Mouse (Mus musculus): ENCODE data around the gene Axdnd1. TPM values are rescaled to one million over a fixed set of nuclear protein-coding genes. Genes with fewer than 3 reads are reported as not detected.

The Axdnd1 gene
- total and polyA plus RNA-seq, 2 experiments from 2014 or later, result 0.52 to 0.56 TPM

DNA sequence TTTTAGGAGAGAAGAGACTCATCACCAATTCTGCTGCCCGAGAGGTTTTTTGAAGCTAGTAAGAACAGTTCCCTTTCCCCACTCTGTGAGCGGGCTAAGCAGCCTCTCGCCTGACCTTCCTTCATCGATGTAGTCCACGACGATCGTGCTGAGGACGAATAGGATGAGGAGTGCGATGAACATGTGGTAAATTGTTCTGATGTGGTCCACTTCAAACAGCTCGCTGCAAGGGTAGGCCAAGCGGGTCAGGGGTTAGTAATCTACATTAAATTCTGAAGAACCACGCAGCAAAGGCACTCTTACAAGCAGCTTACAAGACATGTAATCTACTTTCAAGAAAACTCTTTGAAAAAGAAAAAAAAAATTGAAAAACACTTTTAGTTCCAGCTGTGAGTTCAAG, 21.3 kb upstream of the Axdnd1 start:
- no peak for TF ChIP-seq CTCF (IDR thresholded peaks at IDR 0.05; ENCODE audit: low read depth)
- no peaks in the 10 kb centered on the region for H3K9me3 ChIP-seq (ENCODE audit: low read length)
- 0 out of 2 replicates have a peak, but pooled peaks cover 17% of the 10 kb centered on the region for H3K36me3 ChIP-seq (ENCODE audit: insufficient read depth)
- 93% methylated on average over 12 of the region's 12 CpGs for WGBS
- ATAC-seq (no peak), DNase-seq (no peak)
- no peak overlapping the region for H3K4me3 ChIP-seq (ENCODE audit: low read depth, low read length)
- no peak overlapping the region for H3K27ac ChIP-seq (ENCODE audit: low read depth, low read length)
- H3K4me1 ChIP-seq (ENCODE audit: insufficient read depth), result no peaks in the 10 kb centered on the region
- H3K27me3 ChIP-seq (ENCODE audit: insufficient read depth, low read length), result no peaks in the 10 kb centered on the region
- no peak overlapping the region for H3K9ac ChIP-seq
- no peak overlapping the region for H3K4me2 ChIP-seq (ENCODE audit: low read depth)

DNA sequence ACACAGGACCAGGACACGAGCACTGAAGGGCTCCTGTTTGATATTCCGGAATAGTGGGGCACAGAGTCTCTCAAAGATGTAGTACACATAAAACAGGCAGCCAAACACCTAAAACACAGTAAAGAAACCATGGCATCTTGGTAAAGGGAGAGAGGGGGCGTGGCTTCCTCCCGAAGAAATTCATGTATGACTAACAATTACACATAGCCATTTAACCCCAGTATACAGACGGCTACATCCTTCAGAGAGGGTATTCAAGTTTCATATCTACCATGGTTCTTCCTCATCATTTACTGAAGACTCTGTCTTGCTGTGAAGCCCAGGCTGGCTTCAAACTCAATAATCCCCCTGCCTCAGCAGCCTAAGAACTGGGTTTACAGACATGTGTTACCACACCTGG, 16.8 kb upstream of the Axdnd1 start:
- H3K4me3 ChIP-seq (ENCODE audit: low read depth, low read length), result no peak overlapping the region
- H3K4me1 ChIP-seq (ENCODE audit: insufficient read depth), result no peaks in the 10 kb centered on the region
- no peak for TF ChIP-seq CTCF (IDR thresholded peaks at IDR 0.05; ENCODE audit: low read depth)
- peaks cover 22% of the 10 kb centered on the region for H3K36me3 ChIP-seq (ENCODE audit: insufficient read depth)
- WGBS, result 92% methylated on average over 5 of the region's 5 CpGs
- no peak overlapping the region for H3K27ac ChIP-seq (ENCODE audit: low read depth, low read length)
- H3K27me3 ChIP-seq (ENCODE audit: insufficient read depth, low read length), result no peaks in the 10 kb centered on the region
- no peak overlapping the region for H3K9ac ChIP-seq
- DNase-seq (no peak), ATAC-seq (no peak)
- no peaks in the 10 kb centered on the region for H3K9me3 ChIP-seq (ENCODE audit: low read length)
- H3K4me2 ChIP-seq (ENCODE audit: low read depth), result no peak overlapping the region

GRCm38 (mm10) chr1:156437016-156437708, 16.2 kb upstream of the Axdnd1 start:
- no peak for ATAC-seq
- 97% methylated on average over 8 of the region's 8 CpGs for WGBS
- Histone ChIP-seq H3K4me1 (ENCODE audit: insufficient read depth) (no peaks in the 10 kb centered on the region), H3K9ac (no peak overlapping the region), H3K27me3 (ENCODE audit: insufficient read depth, low read length) (no peaks in the 10 kb centered on the region), H3K9me3 (ENCODE audit: low read length) (no peaks in the 10 kb centered on the region), H3K27ac (ENCODE audit: low read depth, low read length) (no peak overlapping the region), H3K36me3 (ENCODE audit: insufficient read depth) (peaks cover 27% of the 10 kb centered on the region), H3K4me2 (ENCODE audit: low read depth) (no peak overlapping the region), H3K4me3 (ENCODE audit: low read depth, low read length) (no peak overlapping the region)
- no peak for TF ChIP-seq CTCF (IDR thresholded peaks at IDR 0.05; ENCODE audit: low read depth)
- DNase-seq, result no peak

DNA sequence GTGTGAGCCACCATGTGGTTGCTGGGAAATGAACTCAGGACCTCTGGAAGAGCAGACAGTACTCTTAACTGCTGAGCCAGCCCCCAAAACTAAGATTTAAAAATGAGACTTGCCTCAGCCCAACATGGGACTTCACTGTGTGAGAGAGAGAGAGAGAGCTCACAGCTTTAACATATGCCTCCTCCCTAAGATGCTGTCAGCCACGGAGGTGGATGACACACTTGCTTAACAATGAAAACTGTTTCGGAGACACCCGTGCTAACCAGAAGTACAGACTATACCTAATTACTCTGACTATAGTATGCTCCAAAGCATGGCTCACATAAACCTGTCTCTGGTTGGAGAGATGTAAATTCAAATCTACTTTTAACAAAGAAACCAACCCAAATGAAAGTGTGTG, 12.5 kb upstream of the Axdnd1 start:
- TF ChIP-seq CTCF (IDR thresholded peaks at IDR 0.05; ENCODE audit: low read depth), result no peak
- H3K27ac ChIP-seq (ENCODE audit: low read depth, low read length), result no peak overlapping the region
- WGBS, result 93% methylated on average over 3 of the region's 3 CpGs
- no peak overlapping the region for H3K9ac ChIP-seq
- no peaks in the 10 kb centered on the region for H3K27me3 ChIP-seq (ENCODE audit: insufficient read depth, low read length)
- H3K4me3 ChIP-seq (ENCODE audit: low read depth, low read length), result no peak overlapping the region
- DNase-seq, result no peak
- no peaks in the 10 kb centered on the region for H3K4me1 ChIP-seq (ENCODE audit: insufficient read depth)
- no peaks in the 10 kb centered on the region for H3K9me3 ChIP-seq (ENCODE audit: low read length)
- H3K4me2 ChIP-seq (ENCODE audit: low read depth), result no peak overlapping the region
- ATAC-seq, result no peak
- peaks cover 20% of the 10 kb centered on the region for H3K36me3 ChIP-seq (ENCODE audit: insufficient read depth)

- TF ChIP-seq CTCF (IDR thresholded peaks at IDR 0.05; ENCODE audit: low read depth), result no peak
- Histone ChIP-seq H3K9ac (no peak overlapping the region), H3K27ac (ENCODE audit: low read depth, low read length) (no peak overlapping the region), H3K36me3 (ENCODE audit: insufficient read depth) (peaks cover 20% of the 10 kb centered on the region), H3K27me3 (ENCODE audit: insufficient read depth, low read length) (no peaks in the 10 kb centered on the region), H3K4me2 (ENCODE audit: low read depth) (no peak overlapping the region), H3K9me3 (ENCODE audit: low read length) (no peaks in the 10 kb centered on the region), H3K4me3 (ENCODE audit: low read depth, low read length) (no peak overlapping the region), H3K4me1 (ENCODE audit: insufficient read depth) (no peaks in the 10 kb centered on the region)
- WGBS, result 82% methylated on average over 10 of the region's 10 CpGs
- DNase-seq (no peak), ATAC-seq (no peak)
Measured at GRCm38 (mm10) chr1:156432498-156432897, 11.5 kb upstream of the Axdnd1 start.

- H3K4me3 ChIP-seq (ENCODE audit: low read depth, low read length), result no peak overlapping the region
- no peak overlapping the region for H3K4me2 ChIP-seq (ENCODE audit: low read depth)
- no peaks in the 10 kb centered on the region for H3K9me3 ChIP-seq (ENCODE audit: low read length)
- peak; percentile 48; the same call in 1 of the 2 replicates for ATAC-seq
- peaks cover 9% of the 10 kb centered on the region for H3K36me3 ChIP-seq (ENCODE audit: insufficient read depth)
- peak overlapping the region; percentile 57 for H3K27ac ChIP-seq (ENCODE audit: low read depth, low read length)
- WGBS, result 57% methylated on average over 6 of the region's 6 CpGs
- no peak for TF ChIP-seq CTCF (IDR thresholded peaks at IDR 0.05; ENCODE audit: low read depth)
- DNase-seq, result peak; percentile 8
- H3K27me3 ChIP-seq (ENCODE audit: insufficient read depth, low read length), result no peaks in the 10 kb centered on the region
- no peak overlapping the region for H3K9ac ChIP-seq
- no peaks in the 10 kb centered on the region for H3K4me1 ChIP-seq (ENCODE audit: insufficient read depth)
Measured at GRCm38 (mm10) chr1:156428434-156428833, 7.5 kb upstream of the Axdnd1 start.

GRCm38 (mm10) chr1:156425746-156426145, 4.8 kb upstream of the Axdnd1 start:
- Histone ChIP-seq H3K27me3 (ENCODE audit: insufficient read depth, low read length) (no peaks in the 10 kb centered on the region), H3K9me3 (ENCODE audit: low read length) (no peaks in the 10 kb centered on the region), H3K4me2 (ENCODE audit: low read depth) (no peak overlapping the region), H3K27ac (ENCODE audit: low read depth, low read length) (no peak overlapping the region), H3K36me3 (ENCODE audit: insufficient read depth) (no peaks in the 10 kb centered on the region), H3K9ac (no peak overlapping the region), H3K4me3 (ENCODE audit: low read depth, low read length) (no peak overlapping the region), H3K4me1 (ENCODE audit: insufficient read depth) (no peaks in the 10 kb centered on the region)
- DNase-seq (no peak), ATAC-seq (no peak)
- WGBS, result 96% methylated on average over 4 of the region's 4 CpGs
- no peak for TF ChIP-seq CTCF (IDR thresholded peaks at IDR 0.05; ENCODE audit: low read depth)

Data from forebrain, postnatal 0 days (tissue).